Comparison of ENCODE assay signal across 23 mouse cellular contexts in the genomic region with DNA sequence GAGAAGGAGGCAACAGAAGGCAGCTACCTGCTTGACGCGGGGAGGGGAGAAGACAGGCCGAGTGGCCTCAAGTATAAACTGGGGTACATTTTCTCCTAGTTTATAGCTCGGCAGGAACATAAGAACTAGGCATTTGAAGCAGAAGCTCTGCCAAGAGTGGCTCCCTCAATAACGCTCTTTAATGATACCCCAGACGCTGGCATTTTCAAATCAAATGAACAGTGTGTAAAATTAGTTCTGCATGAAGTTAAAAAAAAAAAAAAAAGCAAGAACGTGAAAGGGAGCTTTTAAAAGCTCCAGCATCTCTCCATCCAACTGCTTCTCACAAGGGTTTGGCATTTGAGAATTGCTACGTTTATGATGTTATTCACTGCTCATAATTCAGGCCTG.
DNase-seq lines count a peak whose midpoint lies in the region; ATAC-seq and TF ChIP-seq lines count a peak whose summit lies in the region.
"Had no signal": no experiment of that assay in that cellular context is flagged by ENCODE, and none has a peak within 500 bp of the region (broad histone marks: within the 10 kb centered on the region; RNA-seq: fewer than 3 reads in every experiment).

No protein-coding gene starts in this region.

- 68% methylated on average over 8 of the region's 8 CpGs for WGBS in forebrain, embryonic 10.5 days
- WGBS in forebrain, embryonic 13.5 days: 45% methylated on average over 8 of the region's 8 CpGs
- WGBS in stomach, embryonic 16.5 days: 62% methylated on average over 8 of the region's 8 CpGs
- WGBS in stomach, postnatal 0 days: 61% methylated on average over 8 of the region's 8 CpGs

- peak overlapping the region; percentile 63 for H3K27ac ChIP-seq in forebrain, embryonic 10.5 days
- H3K27ac ChIP-seq in forebrain, embryonic 13.5 days: no peak overlapping the region
- H3K27ac ChIP-seq in stomach, embryonic 16.5 days (ENCODE audit: low read length): 0 out of 2 replicates have a peak overlapping the region, but pooled peaks have one; percentile 6
- H3K27ac ChIP-seq in stomach, postnatal 0 days (replicated peaks): no peak overlapping the region
- H3K27ac ChIP-seq: heart, embryonic 13.5 days; hindbrain, embryonic 13.5 days; liver, embryonic 15.5 days had no signal

- no peak overlapping the region for H3K9ac ChIP-seq in forebrain, embryonic 13.5 days
- no peak overlapping the region for H3K9ac ChIP-seq in stomach, embryonic 16.5 days (ENCODE audit: low read length)
- no peak overlapping the region for H3K9ac ChIP-seq in stomach, postnatal 0 days (ENCODE audit: low read length)
- H3K9ac ChIP-seq: heart, embryonic 13.5 days; hindbrain, embryonic 13.5 days; liver, embryonic 15.5 days had no signal

- intact Hi-C loops in left cerebral cortex, postnatal 25 days (cut with DNase I): loop anchor here (5.0 kb wide), 1 partner anchor 64 kb away; no protein-coding TSS in a partner anchor

- no peak for ATAC-seq in forebrain, embryonic 13.5 days
- ATAC-seq in stomach, embryonic 16.5 days (ENCODE audit: insufficient read depth, low FRiP score): no peak
- ATAC-seq in stomach, postnatal 0 days (ENCODE audit: low FRiP score, low TSS enrichment): no peak
- ATAC-seq: CD4-positive, CD25-positive, alpha-beta regulatory T cell, adult 4 months; inflammation-experienced regulatory T-cells, adult 6 months; lung, postnatal 0 days had no signal

- no peaks in the 10 kb centered on the region for H3K9me3 ChIP-seq in forebrain, embryonic 10.5 days
- H3K9me3 ChIP-seq in forebrain, embryonic 13.5 days (replicated peaks): no peaks in the 10 kb centered on the region
- H3K9me3 ChIP-seq in stomach, embryonic 16.5 days (replicated peaks; ENCODE audit: control insufficient read depth, low read length): no peaks in the 10 kb centered on the region
- no peaks in the 10 kb centered on the region for H3K9me3 ChIP-seq in stomach, postnatal 0 days (ENCODE audit: control insufficient read depth, low read length)
- H3K9me3 ChIP-seq: heart, embryonic 13.5 days; hindbrain, embryonic 13.5 days; liver, embryonic 15.5 days had no signal

- no peak for TF ChIP-seq CTCF in stomach, postnatal 0 days (IDR thresholded peaks at IDR 0.05; ENCODE audit: low read depth)

- no peaks in the 10 kb centered on the region; the same call in 1 of the 2 replicates for H3K27me3 ChIP-seq in forebrain, embryonic 10.5 days (ENCODE audit: poor library complexity, severe bottlenecking)
- H3K27me3 ChIP-seq in forebrain, embryonic 13.5 days: no peaks in the 10 kb centered on the region
- H3K27me3 ChIP-seq in stomach, embryonic 16.5 days (ENCODE audit: control insufficient read depth, insufficient read depth, low read length): no peaks in the 10 kb centered on the region
- no peaks in the 10 kb centered on the region for H3K27me3 ChIP-seq in stomach, postnatal 0 days (ENCODE audit: control insufficient read depth, insufficient read depth, low read length)
- H3K27me3 ChIP-seq: heart, embryonic 13.5 days; hindbrain, embryonic 13.5 days; liver, embryonic 15.5 days; Patski had no signal

- TF ChIP-seq EP300 in stomach, postnatal 0 days (optimal IDR thresholded peaks at IDR 0.05): no peak

- no peak overlapping the region for H3K4me3 ChIP-seq in forebrain, embryonic 10.5 days
- H3K4me3 ChIP-seq in forebrain, embryonic 13.5 days: no peak overlapping the region
- no peak overlapping the region for H3K4me3 ChIP-seq in stomach, embryonic 16.5 days (replicated peaks; ENCODE audit: low read length)
- H3K4me3 ChIP-seq in stomach, postnatal 0 days (ENCODE audit: low read depth, low read length): no peak overlapping the region
- H3K4me3 ChIP-seq: erythroblast, embryonic 14.5 days; heart, embryonic 13.5 days; hindbrain, embryonic 13.5 days; liver, embryonic 15.5 days had no signal

- peaks cover 65% of the 10 kb centered on the region for H3K4me1 ChIP-seq in forebrain, embryonic 10.5 days
- peaks cover 34% of the 10 kb centered on the region for H3K4me1 ChIP-seq in forebrain, embryonic 13.5 days
- peaks cover 5% of the 10 kb centered on the region for H3K4me1 ChIP-seq in stomach, embryonic 16.5 days (ENCODE audit: control insufficient read depth, insufficient read depth, low read length)
- H3K4me1 ChIP-seq in stomach, postnatal 0 days (replicated peaks; ENCODE audit: control insufficient read depth, insufficient read depth): no peaks in the 10 kb centered on the region
- H3K4me1 ChIP-seq: liver, embryonic 15.5 days had no signal

- H3K4me2 ChIP-seq in forebrain, embryonic 13.5 days: no peak overlapping the region
- H3K4me2 ChIP-seq in stomach, embryonic 16.5 days (ENCODE audit: low read depth, low read length): no peak overlapping the region
- no peak overlapping the region for H3K4me2 ChIP-seq in stomach, postnatal 0 days (replicated peaks; ENCODE audit: low read depth)
- H3K4me2 ChIP-seq: heart, embryonic 13.5 days; hindbrain, embryonic 13.5 days; liver, embryonic 15.5 days had no signal

- H3K36me3 ChIP-seq in forebrain, embryonic 10.5 days (replicated peaks): no peaks in the 10 kb centered on the region
- H3K36me3 ChIP-seq in forebrain, embryonic 13.5 days (ENCODE audit: poor library complexity, severe bottlenecking): no peaks in the 10 kb centered on the region
- no peaks in the 10 kb centered on the region for H3K36me3 ChIP-seq in stomach, embryonic 16.5 days (ENCODE audit: control insufficient read depth, insufficient read depth, low read length)
- no peaks in the 10 kb centered on the region for H3K36me3 ChIP-seq in stomach, postnatal 0 days (ENCODE audit: control insufficient read depth, insufficient read depth, low read length)
- H3K36me3 ChIP-seq: heart, embryonic 13.5 days; hindbrain, embryonic 13.5 days; liver, embryonic 15.5 days had no signal

- no peak for DNase-seq in forebrain, embryonic 10.5 days (ENCODE audit: extremely low spot score, low spot score)
- peak; percentile 17 to 40 for DNase-seq in left cerebral cortex, postnatal 25 days (ENCODE audit: low spot score in 2 of 2)
- no peak for DNase-seq in left cerebral cortex, adult 18-20 months (ENCODE audit: low spot score in 2 of 2)
- no peak for DNase-seq in stomach, postnatal 0 days (ENCODE audit: low spot score)
- peak; percentile 55 for DNase-seq in telencephalon, adult 2 months (ENCODE audit: low read depth, low spot score)
- DNase-seq in cerebellum, postnatal 14 days: no peak
- DNase-seq: adrenal gland, postnatal 14 days; cerebellum, adult 11-12 months; cerebellum, postnatal 25 days; gastrocnemius, postnatal 14 days; heart, adult 18-20 months; kidney, postnatal 4 days; right cerebral cortex, postnatal 14 days had no signal

Comparison
In these comparisons a context has a peak if more than half of its experiments do, and no peak if none do; other contexts are left out.
1. DNase-seq: peak in left cerebral cortex, postnatal 25 days (2 of 2) and telencephalon, adult 2 months (single experiment); none in forebrain, embryonic 10.5 days (single experiment), left cerebral cortex, adult 18-20 months (0 of 2), stomach, postnatal 0 days (single experiment) and cerebellum, postnatal 14 days (0 of 2).
2. H3K27ac ChIP-seq: peak in forebrain, embryonic 10.5 days (single experiment) and stomach, embryonic 16.5 days (single experiment); none in forebrain, embryonic 13.5 days (single experiment) and stomach, postnatal 0 days (single experiment).